Mouse (Mus musculus) embryo, embryonic 10.5 days (tissue): ENCODE results near the gene Pde6h.
A peak's percentile ranks its signal among the peaks of the same experiment; 100 is the strongest.

ENCODE experiments used
- DNase-seq: peaks from one replicate; pipeline ENCODE4 v3.0.0-alpha.2; 2015; ENCODE audit warnings: low spot score

The Pde6h gene

DNA sequence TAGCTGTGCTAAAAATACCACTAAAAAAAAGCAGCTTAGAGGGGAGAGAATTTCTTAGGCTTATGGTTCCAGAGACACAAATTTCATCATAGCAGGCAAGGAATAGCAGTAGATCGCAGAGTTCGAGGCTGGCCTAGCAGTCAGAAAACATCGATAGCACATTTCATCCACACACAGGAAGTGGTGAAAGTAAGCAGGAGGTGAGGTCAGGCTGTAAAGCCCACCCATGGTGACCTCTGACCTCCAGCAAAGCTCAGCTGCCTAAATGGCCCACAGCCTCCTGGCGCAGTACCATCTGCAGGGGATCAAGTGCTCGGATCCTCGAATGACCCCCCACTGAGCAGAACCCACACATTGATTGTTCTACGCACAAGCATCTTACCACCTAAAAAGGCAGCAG is 59.6 kb downstream of the Pde6h start:
- peak; percentile 46 for DNase-seq

DNA sequence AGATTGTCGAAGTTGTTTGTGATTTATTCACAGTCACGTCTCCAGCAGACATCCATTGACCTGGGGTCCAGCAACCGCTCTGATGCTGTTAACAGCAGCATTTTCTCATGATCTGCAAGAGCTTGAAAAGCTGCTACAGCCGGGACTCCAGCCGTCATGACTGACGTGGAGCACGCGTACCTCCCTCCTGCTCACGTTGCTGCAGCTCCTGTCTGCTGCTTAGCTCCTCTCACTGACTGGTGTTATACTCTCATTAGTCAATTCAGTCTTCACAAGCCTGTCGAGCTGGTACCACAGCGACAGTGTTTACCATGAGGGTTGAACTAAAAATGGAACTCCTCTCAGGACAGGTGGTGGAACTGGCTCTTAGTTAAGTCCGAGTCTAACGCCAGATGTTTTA is 62.4 kb downstream of the Pde6h start:
- no peak for DNase-seq

DNA sequence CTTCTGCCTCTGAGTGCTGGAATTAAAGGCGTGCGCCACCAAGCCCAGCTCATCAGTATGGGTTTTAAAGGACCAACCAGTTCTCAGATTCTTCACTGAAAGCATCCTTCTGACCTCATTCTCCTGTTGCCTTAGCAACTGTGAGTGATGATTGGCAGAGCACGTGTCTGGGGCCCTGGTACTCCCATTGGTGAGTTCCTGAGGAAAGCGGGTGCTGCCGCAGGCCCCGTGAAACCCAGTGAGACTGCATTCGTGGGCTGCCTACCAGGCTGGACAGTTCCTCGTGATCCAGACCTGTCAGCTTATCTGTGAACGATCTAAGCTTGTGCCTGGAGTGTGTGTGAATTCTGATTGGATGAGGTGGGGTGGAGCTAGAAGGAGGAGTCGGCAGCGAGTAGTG is 63.1 kb downstream of the Pde6h start:
- DNase-seq = no peak

DNA sequence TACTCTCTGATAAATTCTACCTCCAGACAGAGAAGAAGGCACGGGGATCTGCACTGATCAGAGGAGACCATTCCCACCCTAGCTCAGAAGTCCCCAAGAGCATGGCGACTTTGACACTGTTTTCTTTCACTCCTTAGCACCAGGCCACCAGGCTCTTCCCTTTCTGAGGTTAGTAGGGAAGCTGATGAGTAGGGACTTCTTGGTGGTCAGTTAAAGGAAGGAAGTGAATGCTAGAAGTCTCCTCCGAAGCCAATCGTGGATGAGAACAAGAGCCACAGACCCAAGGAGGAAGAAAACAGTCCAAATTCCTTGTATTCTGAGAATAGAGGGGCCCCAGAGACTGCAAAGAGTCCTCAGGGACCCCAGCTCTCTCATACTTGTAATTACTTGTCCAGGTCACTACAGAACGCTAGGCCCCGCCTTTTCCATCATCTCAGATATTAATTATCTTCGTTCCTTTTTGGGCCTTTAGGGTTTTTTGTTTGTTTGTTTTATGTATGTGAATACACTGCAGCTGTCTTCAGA is 65.0 kb downstream of the Pde6h start:
- DNase-seq = no peak

DNA sequence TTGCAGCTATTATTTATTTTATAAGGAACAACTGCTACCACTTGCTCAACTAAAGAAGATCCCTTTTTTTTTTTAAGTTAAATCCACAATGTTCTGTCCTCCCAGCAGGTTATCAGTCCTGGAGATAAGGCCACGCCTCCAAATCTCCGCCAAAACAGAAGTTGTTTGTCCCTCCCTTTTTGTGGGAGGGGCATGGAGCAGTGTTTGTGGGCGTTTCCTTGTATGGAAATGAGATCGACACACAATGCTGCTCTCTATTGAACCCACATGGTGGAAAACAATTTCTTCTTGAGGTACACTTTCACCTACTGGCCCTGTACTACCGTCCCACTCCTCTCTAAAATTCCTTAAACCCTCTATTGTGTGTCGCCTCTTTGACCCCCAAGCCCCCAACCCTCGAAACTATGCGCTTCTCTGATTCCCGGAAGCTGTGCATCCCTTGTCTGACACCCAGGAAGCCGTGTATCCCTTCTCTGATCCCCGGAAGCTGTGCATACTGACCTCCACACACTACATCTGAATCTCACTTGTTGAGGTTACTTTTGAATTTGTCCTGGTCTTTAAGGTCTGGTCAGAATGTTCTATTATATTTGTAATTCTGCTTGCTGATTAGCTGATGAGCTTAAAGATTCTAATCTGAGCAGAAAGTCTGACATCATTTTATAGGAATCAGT is 66.3 kb downstream of the Pde6h start:
- peak; percentile 60 for DNase-seq

DNA sequence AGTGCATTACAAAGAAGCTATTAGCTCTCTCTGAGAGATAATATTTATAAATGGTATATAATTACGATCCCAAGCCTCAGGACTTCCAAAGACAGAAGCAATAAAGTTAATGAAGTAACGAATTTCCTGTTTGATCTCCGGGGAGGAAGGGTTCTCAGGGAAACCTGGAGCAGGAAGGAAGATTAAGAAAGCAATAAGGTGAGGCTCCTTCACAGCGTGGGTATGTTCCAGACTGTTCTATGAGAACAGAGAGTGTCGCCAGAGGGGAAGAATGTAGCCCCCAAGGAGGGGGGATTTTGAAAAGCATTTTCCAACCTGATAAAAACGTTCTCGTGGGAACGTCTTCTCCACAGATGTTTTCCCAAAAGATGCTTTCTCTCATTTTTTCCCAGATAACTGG is 66.9 kb downstream of the Pde6h start:
- DNase-seq = no peak

DNA sequence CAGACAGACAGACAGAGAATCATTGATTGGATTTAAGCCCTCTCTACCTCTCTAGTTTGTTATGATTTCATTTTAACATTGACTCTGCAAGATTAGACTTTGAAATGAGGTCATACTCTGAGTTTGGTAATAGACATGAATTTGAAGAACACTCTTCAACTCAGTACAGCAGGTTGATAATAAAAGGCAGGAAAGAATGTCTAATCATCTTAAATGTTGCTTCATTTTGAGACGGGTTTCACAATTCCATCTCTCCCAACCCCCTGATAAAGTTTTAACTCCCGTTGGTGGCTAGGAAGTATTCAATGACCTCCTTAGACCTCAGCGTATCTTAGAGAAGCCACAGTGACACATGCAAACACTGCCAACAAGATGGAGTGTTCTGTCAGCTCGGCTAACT is 69.9 kb downstream of the Pde6h start:
- DNase-seq = no peak

DNA sequence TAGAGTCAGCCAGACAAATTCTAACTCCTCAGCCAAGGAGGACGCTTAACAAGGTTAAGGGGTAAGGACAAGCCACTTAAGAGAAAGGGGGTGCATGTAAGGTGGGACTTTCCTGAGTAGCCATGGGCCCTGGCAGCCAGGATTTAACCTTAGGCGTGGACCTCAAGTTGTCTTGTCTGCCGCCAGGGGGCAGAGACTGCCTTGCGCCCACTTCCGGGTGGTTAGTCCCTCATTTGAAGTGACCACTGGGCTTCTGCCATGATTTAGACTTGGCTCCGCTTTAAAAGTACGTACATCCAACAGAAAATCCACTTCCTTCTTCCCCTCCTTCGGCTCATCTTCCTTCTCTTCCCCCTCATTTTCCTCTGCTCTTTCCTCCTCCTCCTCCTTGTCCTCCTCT is 71.9 kb downstream of the Pde6h start:
- peak; percentile 30 for DNase-seq

DNA sequence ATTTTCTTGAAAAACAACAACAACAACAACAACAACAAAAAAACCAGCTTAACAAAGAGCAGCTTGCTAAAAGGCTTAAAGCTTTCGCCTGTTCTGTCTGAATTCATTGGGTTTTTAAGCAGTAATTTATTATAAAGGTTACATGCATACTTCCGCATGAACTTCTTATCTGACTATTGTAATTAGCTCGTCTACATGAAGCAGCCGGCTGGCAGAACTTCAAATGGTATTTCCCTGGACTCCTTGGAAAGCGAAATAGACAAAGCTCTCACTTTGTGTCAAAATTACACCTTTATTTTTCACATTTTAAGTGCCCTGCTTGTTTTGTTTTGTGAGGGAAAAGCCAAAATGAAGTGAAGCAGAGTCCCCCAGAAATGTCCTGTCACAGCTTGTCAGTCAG is 72.7 kb downstream of the Pde6h start:
- no peak for DNase-seq

DNA sequence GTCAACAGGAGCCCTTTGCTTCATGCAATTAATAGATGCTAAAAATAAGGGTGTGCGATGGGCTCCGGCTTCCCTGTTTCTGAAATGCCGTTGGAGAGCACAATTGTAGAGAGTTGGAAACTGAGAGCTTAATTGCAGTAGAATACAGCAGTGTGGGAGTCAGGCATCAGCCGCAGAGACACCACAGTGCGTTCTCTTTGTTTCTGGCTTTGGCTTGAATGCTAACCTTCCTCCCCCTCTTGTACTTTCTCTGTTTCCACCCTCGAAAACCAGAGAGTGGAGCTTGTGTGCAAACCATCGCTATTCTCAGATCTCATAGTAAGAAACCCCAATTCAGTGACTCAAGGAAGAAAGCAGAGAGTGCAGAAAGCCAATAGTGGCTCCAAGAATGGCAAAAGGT is 74.5 kb downstream of the Pde6h start:
- DNase-seq = no peak

DNA sequence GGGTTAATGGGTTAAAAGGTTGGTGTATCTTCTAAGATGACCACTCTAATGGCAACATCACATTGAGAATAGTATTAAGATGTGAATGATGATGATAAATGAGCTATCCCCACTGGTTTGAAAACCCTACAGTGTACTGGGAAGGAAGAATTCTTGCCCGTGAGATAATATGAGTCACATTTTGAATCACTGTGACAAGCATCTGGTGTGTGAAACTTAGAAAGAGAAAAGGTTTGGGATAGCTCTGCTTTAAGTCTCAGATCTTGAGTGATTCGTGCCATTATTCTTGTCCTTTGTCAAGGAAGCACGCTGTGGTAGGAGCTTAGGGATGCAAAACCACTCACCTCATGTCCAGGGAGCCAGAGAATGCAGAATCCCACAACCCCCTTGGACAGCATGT is 75.4 kb downstream of the Pde6h start:
- no peak for DNase-seq

DNA sequence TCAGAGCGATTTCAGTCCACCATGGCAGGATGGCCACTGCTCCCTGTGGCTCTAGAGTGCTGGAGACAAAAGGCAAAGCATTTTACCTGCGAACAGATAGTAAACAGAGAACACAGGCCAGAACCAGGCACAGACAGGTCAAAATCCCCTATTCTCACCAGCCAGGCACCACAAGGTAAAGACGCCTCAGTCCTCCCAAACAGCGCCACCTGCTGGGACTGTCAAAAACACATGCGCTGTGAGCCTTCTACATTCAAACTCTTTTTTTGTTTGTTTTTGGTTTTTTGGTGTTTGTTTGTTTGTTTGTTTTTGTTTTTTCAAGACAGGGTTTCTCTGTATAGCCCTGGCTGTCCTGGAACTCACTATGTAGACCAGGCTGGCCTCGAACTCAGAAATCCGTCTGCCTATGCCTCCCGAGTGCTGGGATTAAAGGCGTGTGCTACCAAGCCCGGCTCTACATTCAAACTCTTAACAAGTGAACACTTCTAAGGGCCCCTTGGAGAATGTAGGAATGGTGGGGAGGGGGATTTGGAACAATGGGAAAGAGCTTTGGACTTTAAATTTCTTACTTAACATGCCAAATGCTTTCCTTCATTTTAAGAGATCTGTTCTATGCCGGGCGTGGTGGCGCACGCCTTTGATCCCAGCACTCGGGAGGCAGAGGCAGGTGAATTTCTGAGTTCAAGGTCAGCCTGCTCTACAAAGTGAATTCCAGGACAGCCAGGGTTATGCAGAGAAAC is 76.2 kb downstream of the Pde6h start:
- DNase-seq = peak; percentile 28

DNA sequence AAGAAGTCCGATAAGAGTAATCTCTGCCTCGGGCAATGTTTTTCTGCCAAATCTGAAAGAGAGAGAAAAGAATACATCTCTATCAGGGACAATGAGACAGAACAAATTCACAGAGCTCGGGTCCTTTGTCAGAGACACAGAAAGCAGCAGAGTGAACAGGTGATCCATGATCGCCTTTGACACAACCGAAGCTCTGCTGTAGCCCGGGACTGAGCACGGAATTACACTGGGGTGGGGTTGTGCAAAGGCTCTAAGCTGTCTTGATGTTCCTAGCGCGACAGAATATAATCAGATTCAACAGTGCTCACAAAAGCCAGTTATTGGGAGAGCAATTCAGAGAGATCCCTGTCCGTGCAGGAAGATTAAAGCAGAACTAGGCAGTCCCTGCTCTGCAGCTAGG is 77.1 kb downstream of the Pde6h start:
- no peak for DNase-seq

DNA sequence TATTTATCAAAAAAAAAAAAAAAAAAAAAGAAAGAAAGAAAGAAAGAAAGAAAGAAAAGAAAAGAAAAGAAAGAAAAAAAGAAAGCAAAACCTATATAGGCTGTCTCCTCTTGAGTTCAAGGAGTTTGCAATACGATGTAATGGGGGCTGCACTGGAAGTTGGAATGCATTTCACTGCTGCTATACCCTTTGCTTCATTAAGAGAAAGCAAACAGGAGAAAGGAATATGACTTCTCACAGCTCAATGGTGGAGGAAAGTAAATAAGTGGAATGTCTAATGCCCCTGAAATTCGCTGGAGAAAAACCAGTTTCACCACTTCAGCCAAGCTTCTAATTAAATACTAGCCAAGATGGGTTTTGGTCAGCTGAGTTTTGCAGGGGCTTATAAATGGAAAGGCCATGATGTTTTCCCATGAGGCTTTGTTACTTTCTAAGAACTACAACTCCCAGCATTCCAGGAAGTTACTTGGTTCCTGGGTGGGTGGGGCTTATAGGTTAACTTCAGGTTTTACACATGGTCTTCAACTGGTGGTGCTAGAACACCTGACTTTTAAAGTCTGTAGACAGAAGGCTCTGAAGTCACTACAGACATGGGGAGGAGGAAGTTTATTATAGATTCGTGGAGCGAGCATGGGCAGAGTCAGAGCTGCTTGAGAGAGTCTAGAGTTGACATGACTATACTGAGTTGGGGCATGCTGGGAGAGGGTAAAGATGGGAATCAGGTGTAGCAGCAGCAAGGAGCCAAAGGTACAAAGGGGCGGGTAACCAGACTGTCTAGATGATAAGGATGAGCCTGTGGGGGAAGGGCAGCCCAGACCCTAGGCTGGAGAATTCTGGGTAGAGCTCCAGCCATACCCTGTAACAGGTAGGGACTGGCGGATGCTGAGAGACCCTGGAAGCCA is 77.9 kb downstream of the Pde6h start:
- peak; percentile 18 for DNase-seq

DNA sequence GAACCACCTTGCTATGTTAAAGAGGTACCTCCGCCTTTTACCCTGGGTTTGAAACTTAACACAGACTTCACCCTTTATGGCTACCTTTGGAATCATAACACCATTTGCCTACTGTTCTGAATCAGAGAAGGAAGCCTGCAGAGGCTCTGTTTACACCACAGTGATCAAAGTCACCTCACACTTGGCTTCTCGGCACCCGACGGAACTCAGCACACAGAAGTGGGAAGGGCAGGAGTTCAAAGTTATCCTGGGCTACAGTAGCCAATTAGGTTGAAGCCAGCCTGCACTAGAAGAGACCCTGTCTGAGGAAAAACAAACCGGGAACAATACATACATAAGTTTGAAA is 78.5 kb downstream of the Pde6h start:
- no peak for DNase-seq

DNA sequence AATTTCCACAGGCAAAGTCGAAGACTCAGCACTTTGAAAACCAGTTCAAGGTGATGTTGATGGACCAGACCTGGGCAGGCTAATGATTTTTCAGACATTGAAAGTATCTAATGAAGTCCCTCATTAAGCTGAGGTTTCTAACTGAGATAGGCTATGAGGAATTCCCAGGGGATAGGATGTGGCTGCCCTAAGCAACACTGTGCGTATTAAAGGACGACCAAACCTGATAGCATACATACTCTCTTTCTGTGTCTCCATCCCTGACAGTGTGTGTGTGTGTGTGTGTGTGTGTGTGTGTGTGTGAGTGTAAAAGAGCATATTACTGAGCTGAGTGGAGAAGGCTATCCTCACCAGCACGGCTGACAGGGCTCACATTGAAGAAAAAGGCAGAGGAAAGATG is 80.7 kb downstream of the Pde6h start:
- no peak for DNase-seq

DNA sequence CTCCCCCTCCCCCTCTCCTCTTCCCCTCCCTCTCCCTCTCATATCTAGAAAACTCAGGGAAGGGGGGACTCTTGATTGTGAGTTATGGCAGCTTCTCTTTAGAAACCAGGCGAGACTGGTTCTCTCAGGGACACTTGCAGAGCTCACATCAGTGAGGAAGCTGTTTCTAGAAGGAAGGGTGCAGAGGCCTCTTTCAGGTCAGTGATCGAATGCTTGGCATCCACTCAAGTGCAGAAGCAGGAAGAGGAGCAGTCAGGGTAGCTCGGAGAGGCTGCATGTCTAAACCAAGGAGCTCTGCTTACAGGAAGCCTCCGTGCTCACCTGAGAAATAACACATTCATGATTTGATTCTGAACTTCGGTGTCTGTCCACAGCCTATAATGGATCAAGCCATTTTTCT is 87.6 kb downstream of the Pde6h start:
- no peak for DNase-seq

DNA sequence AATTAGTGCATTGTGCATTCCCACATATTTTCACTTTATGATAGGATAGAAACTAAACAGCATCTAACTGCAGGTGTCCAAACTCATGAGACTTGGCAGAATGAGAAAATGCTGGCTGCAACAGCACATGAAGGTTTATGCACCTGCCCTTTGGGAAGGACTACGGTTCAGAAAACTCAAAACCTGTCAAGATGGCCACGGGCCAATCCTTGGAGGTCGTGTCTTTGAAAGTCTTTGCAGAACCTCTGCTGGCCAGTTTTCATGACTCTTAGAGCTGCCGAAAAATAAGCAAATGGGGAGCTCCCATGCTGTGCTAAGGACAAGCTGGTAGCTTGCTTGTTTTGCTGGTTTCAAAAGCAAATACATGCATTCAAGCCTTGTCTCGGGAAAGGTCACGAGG is 90.7 kb downstream of the Pde6h start:
- DNase-seq = no peak

DNA sequence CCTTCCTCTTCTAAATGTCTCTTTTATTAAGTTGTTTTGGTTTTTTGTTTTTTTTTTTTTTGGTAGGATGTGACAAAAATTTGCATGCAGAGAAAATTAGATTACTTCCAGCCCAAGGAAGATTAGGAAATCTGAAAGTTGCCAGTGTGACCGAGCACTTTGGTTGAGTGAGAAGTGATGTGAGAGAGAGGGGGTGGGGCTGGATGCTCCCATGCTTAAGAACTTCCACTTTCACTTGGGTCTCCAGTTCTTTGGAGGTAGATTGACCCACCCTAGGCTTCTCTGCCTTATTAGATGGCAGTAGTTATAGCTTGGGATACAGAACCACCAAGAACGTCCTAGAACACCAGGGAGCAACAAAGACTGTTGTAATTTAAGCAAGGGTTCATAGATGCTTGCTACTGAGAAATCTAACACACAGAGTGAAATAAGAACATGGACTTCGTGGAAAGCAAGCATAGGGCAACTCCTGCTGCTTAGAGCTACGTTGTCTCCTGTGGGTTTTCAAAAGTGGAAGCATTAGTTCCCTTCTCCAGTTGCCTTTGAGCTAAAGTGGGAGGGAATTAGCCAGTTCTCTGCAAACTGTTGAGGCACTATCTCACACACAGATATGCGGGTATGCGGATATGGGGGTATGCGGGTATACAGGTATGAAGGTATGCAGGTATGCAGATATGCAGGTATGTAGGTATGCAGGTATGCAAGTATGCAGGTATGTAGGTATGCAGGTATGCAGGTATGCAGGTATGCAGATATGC is 93.8 kb downstream of the Pde6h start:
- DNase-seq = no peak
